Mouse (Mus musculus) CH12.LX (cell line): ENCODE measurements at regions not wholly inside any gene's neighbourhood (a gene's known extent, or its start where the extent isn't known, plus 50 kb on each side); places are given as distances from the start of the nearest gene placed in this dataset.

Experiments
- DNase-seq: peaks from one replicate; pipeline ENCODE4 v3.0.0-alpha.2; 2013; ENCODE audit errors: extremely low read depth
- H3K27ac ChIP-seq: 2 replicates; pipeline ENCODE4 v1.5.1; 2012; ENCODE audit warnings: low read depth, mild to moderate bottlenecking, control low read depth, moderate library complexity; ENCODE audit not compliant: insufficient read depth
- H3K27me3 ChIP-seq: replicated peaks from 2 replicates; pipeline ENCODE3; 2012; ENCODE audit warnings: inconsistent platforms
- H3K36me3 ChIP-seq, 2 experiments: replicated peaks in 1 of 2; 2 replicates each; pipeline versions ENCODE3 to v1.6.1; 2012; ENCODE audit warnings: inconsistent platforms in 1 of 2, low read length in 1 of 2, mild to moderate bottlenecking in 1 of 2, mixed read lengths in 1 of 2, moderate library complexity in 1 of 2; ENCODE audit not compliant: control insufficient read depth in 1 of 2, insufficient read depth in 1 of 2
- H3K4me1 ChIP-seq, 2 experiments: 2 replicates each; pipeline ENCODE4 v1.6.1; 2012; ENCODE audit warnings: inconsistent platforms in 1 of 2, moderate library complexity in 1 of 2; ENCODE audit not compliant: insufficient read depth in 2 of 2, control insufficient read depth in 1 of 2
- H3K4me2 ChIP-seq: 2 replicates; pipeline ENCODE4 v1.6.1; 2012; ENCODE audit warnings: low read depth, mild to moderate bottlenecking, control low read depth; ENCODE audit not compliant: poor library complexity, insufficient read depth, severe bottlenecking
- H3K4me3 ChIP-seq, 3 experiments: fragments of 150-350 bp in 1 of 3; sonication (generic) in 1 of 3; replicated peaks in 1 of 3; 2 replicates each; pipeline versions ENCODE3 to v1.5.1; 2011 to 2012; ENCODE audit warnings: low read depth in 2 of 3, low read length in 2 of 3, mild to moderate bottlenecking in 2 of 3, moderate library complexity in 2 of 3, control low read depth in 1 of 3, improper control_type of control experiment in 1 of 3, inconsistent platforms in 1 of 3, mixed read lengths in 1 of 3; ENCODE audit not compliant: poor library complexity in 1 of 3
- H3K79me2 ChIP-seq: replicated peaks from 2 replicates; pipeline ENCODE4 v1.6.1; 2012; ENCODE audit warnings: mild to moderate bottlenecking, moderate library complexity; ENCODE audit not compliant: control insufficient read depth, poor library complexity, insufficient read depth, severe bottlenecking; ENCODE audit errors: extremely low read depth
- H3K9ac ChIP-seq: 2 replicates; pipeline ENCODE4 v1.6.1; 2012; ENCODE audit warnings: low read depth, mild to moderate bottlenecking, control low read depth, moderate library complexity; ENCODE audit not compliant: insufficient read depth
- H3K9me3 ChIP-seq: replicated peaks from 2 replicates; pipeline ENCODE3; 2012; ENCODE audit warnings: low read length, inconsistent platforms, mixed read lengths
- CHD1 ChIP-seq: IDR thresholded peaks from 2 replicates; pipeline ENCODE4 v1.6.1; 2012; ENCODE audit warnings: low read depth, low read length, improper control_type of control experiment, inconsistent platforms
- CHD2 ChIP-seq: IDR thresholded peaks from 2 replicates; pipeline ENCODE4 v1.6.1; 2011; ENCODE audit warnings: low read length, improper control_type of control experiment
- CTCF ChIP-seq, 2 experiments: IDR thresholded peaks in 1 of 2; conservative IDR thresholded peaks in 1 of 2; 2 replicates each; pipeline ENCODE4 v1.5.1; 2011 to 2012; ENCODE audit warnings: low read depth in 2 of 2, low read length in 2 of 2, improper control_type of control experiment in 1 of 2, inconsistent platforms in 1 of 2, mild to moderate bottlenecking in 1 of 2, moderate library complexity in 1 of 2
- E2F4 ChIP-seq: IDR thresholded peaks from 2 replicates; pipeline ENCODE4 v1.6.1; 2011; ENCODE audit warnings: low read depth, low read length, improper control_type of control experiment; ENCODE audit not compliant: insufficient replicate concordance
- ELF1 ChIP-seq: IDR thresholded peaks from 2 replicates; pipeline ENCODE4 v1.6.1; 2014; ENCODE audit warnings: low read depth, mild to moderate bottlenecking, inconsistent platforms, low read length, improper control_type of control experiment
- EP300 ChIP-seq: IDR thresholded peaks from 2 replicates; pipeline ENCODE4 v1.6.1; 2011; ENCODE audit warnings: low read length, improper control_type of control experiment
- ETS1 ChIP-seq: conservative IDR thresholded peaks from 2 replicates; pipeline ENCODE4 v1.6.1; 2012; ENCODE audit warnings: low read depth, mild to moderate bottlenecking, inconsistent platforms, low read length, improper control_type of control experiment, moderate library complexity
- GABPA ChIP-seq: IDR thresholded peaks from 2 replicates; pipeline ENCODE4 v1.6.1; 2012; ENCODE audit warnings: low read depth, low read length, improper control_type of control experiment, inconsistent platforms; ENCODE audit not compliant: insufficient replicate concordance
- JUND ChIP-seq: conservative IDR thresholded peaks from 2 replicates; pipeline ENCODE4 v1.6.1; 2011; ENCODE audit warnings: low read depth, low read length, improper control_type of control experiment
- KAT2A ChIP-seq: IDR thresholded peaks from 2 replicates; pipeline ENCODE4 v1.6.1; 2012; ENCODE audit warnings: low read length, improper control_type of control experiment, inconsistent platforms; ENCODE audit not compliant: insufficient replicate concordance
- MAFK ChIP-seq: IDR thresholded peaks from 2 replicates; pipeline ENCODE4 v1.6.1; 2011; ENCODE audit warnings: low read length, improper control_type of control experiment; ENCODE audit not compliant: insufficient replicate concordance
- MAX ChIP-seq: IDR thresholded peaks from 2 replicates; pipeline ENCODE4 v1.6.1; 2011; ENCODE audit warnings: low read length, improper control_type of control experiment
- MAZ ChIP-seq: IDR thresholded peaks from 2 replicates; pipeline ENCODE4 v1.6.1; 2012; ENCODE audit warnings: low read depth, mild to moderate bottlenecking, inconsistent platforms, low read length, improper control_type of control experiment, moderate library complexity
- MEF2A ChIP-seq: IDR thresholded peaks from 2 replicates; pipeline ENCODE4 v1.6.1; 2014; ENCODE audit warnings: low read depth, mild to moderate bottlenecking, inconsistent platforms, low read length, improper control_type of control experiment, borderline replicate concordance
- NELFE ChIP-seq: IDR thresholded peaks from 2 replicates; pipeline ENCODE4 v1.6.1; 2011; ENCODE audit warnings: low read depth, low read length, improper control_type of control experiment
- NRF1 ChIP-seq: IDR thresholded peaks from 2 replicates; pipeline ENCODE4 v1.6.1; 2014; ENCODE audit warnings: low read depth, mild to moderate bottlenecking, inconsistent platforms, low read length, improper control_type of control experiment, moderate library complexity
- PAX5 ChIP-seq: IDR thresholded peaks from 2 replicates; pipeline ENCODE4 v1.6.1; 2012; ENCODE audit warnings: low read length, inconsistent platforms, mixed read lengths
- SIN3A ChIP-seq: IDR thresholded peaks from 2 replicates; pipeline ENCODE4 v1.6.1; 2012; ENCODE audit warnings: low read length, improper control_type of control experiment, inconsistent platforms
- SMC3 ChIP-seq: IDR thresholded peaks from 2 replicates; pipeline ENCODE4 v1.6.1; 2011; ENCODE audit warnings: low read depth, low read length, improper control_type of control experiment
- TBP ChIP-seq: conservative IDR thresholded peaks from 2 replicates; pipeline ENCODE4 v1.6.1; 2011; ENCODE audit warnings: low read depth, low read length, improper control_type of control experiment
- USF1 ChIP-seq: IDR thresholded peaks from 2 replicates; pipeline ENCODE4 v1.6.1; 2014; ENCODE audit warnings: low read depth, mild to moderate bottlenecking, inconsistent platforms, low read length, improper control_type of control experiment
- ZC3H11A ChIP-seq: IDR thresholded peaks from 2 replicates; pipeline ENCODE4 v1.6.1; 2012; ENCODE audit warnings: low read depth, mild to moderate bottlenecking, inconsistent platforms, low read length, improper control_type of control experiment
- ZKSCAN1 ChIP-seq: IDR thresholded peaks from 2 replicates; pipeline ENCODE4 v1.6.1; 2012; ENCODE audit warnings: low read depth, inconsistent platforms, low read length, improper control_type of control experiment, borderline replicate concordance
- ZNF384 ChIP-seq: IDR thresholded peaks from 2 replicates; pipeline ENCODE4 v1.6.1; 2012; ENCODE audit warnings: low read depth, low read length, improper control_type of control experiment, inconsistent platforms
- dilution Hi-C: fragments of 300-500 bp; cut with MboI; formaldehyde crosslinking; loops from 2 replicates; pipeline ENCODE4 v1.14.3; 2020; ENCODE audit warnings: low sequenced_read_pairs; ENCODE audit not compliant: extremely low pct_unique_long_range_greater_than_20kb, extremely low pct_ligation_motif_present
- in situ Hi-C: fragments of 300-500 bp; cut with MboI; formaldehyde crosslinking; loops from 3 replicates; pipeline ENCODE4 v1.14.3; 2019; ENCODE audit warnings: low sequenced_read_pairs, low pct_ligation_motif_present, low pct_unique_long_range_greater_than_20kb, mixed read lengths

- TF ChIP-seq ELF1 (no peak), JUND (no peak), SIN3A (no peak), NRF1 (no peak), MEF2A (no peak), PAX5 (no peak), ZKSCAN1 (no peak), NELFE (no peak), GABPA (no peak)
- Histone ChIP-seq H3K9me3 (peaks cover 16% of the 10 kb centered on the region), H3K9ac (no peak overlapping the region), H3K4me1 (no peaks in the 10 kb centered on the region), H3K27me3 (peaks cover 92% of the 10 kb centered on the region), H3K27ac (no peak overlapping the region), H3K79me2 (no peaks in the 10 kb centered on the region), H3K4me3 (no peak overlapping the region), H3K36me3 (no peaks in the 10 kb centered on the region), H3K4me2 (no peak overlapping the region)
- no peak for DNase-seq
- dilution Hi-C loops (no loop called here), in situ Hi-C loops (no loop called here)
These were observed 199.2 kb upstream of the Nlrp1b start for GRCm38 (mm10) chr11:71429739-71430138.

GRCm38 (mm10) chr11:71434241-71434640 lies 203.7 kb upstream of the Nlrp1b start:
- no peak overlapping the region for H3K4me3 ChIP-seq
- dilution Hi-C loops: no loop called here
- H3K9ac ChIP-seq: no peak overlapping the region
- H3K4me2 ChIP-seq: no peak overlapping the region
- in situ Hi-C loops: no loop called here
- H3K36me3 ChIP-seq: no peaks in the 10 kb centered on the region
- no peaks in the 10 kb centered on the region for H3K79me2 ChIP-seq
- DNase-seq: no peak
- no peak for TF ChIP-seq CHD1
- TF ChIP-seq MEF2A: no peak
- no peak for TF ChIP-seq JUND
- TF ChIP-seq CHD2: no peak
- no peak for TF ChIP-seq ETS1
- TF ChIP-seq CTCF (conservative IDR thresholded peaks at IDR 0.05 in 1 of 2, IDR thresholded peaks at IDR 0.05 in 1 of 2; ENCODE audit: low read depth in 2 of 2, low read length in 2 of 2): no peak
- no peak for TF ChIP-seq MAX
- no peak for TF ChIP-seq E2F4
- TF ChIP-seq MAFK: no peak
- no peak for TF ChIP-seq ZC3H11A
- no peak for TF ChIP-seq USF1
- TF ChIP-seq TBP: no peak
- TF ChIP-seq KAT2A: no peak
- no peak for TF ChIP-seq EP300
- no peak for TF ChIP-seq SMC3
- no peak for TF ChIP-seq ZNF384
- TF ChIP-seq SIN3A: no peak
- TF ChIP-seq GABPA: no peak
- no peak for TF ChIP-seq MAZ
- TF ChIP-seq, all 38 proteins: peak for 0
- H3K4me1 ChIP-seq: no peaks in the 10 kb centered on the region
- H3K9me3 ChIP-seq: no peaks in the 10 kb centered on the region
- no peak overlapping the region for H3K27ac ChIP-seq
- H3K27me3 ChIP-seq: peaks cover 96% of the 10 kb centered on the region
